Mouse (Mus musculus): ENCODE results near the gene Haspin.
A peak's percentile ranks its signal among the peaks of the same experiment; 100 is the strongest.

Gene Haspin

GRCm38 (mm10) chr11:73137591-73138501 lies at the start of gene Haspin:
TSS of gene Haspin (minus strand) at chr11:73138294.
- peak; percentile 72 for DNase-seq (ENCODE audit: extremely low spot score, low read depth, low spot score)

- DNase-seq (ENCODE audit: extremely low spot score, low read depth, low spot score), result no peak
These were observed 49.1 kb upstream of the Haspin start for GRCm38 (mm10) chr11:73187231-73187630.

- no peak for DNase-seq (ENCODE audit: extremely low spot score, low read depth, low spot score)
These were observed 48.0 kb upstream of the Haspin start for GRCm38 (mm10) chr11:73185872-73186615.

GRCm38 (mm10) chr11:73177895-73178294 lies 39.8 kb upstream of the Haspin start:
- DNase-seq (ENCODE audit: extremely low spot score, low read depth, low spot score), result no peak

- no peak for DNase-seq (ENCODE audit: extremely low spot score, low read depth, low spot score)
These were observed 39.4 kb upstream of the Haspin start for GRCm38 (mm10) chr11:73177509-73177875.

- DNase-seq (ENCODE audit: extremely low spot score, low read depth, low spot score), result peak; percentile 92
These were observed 38.8 kb upstream of the Haspin start, which contains the start of the genes Emc6 and Tax1bp3 for GRCm38 (mm10) chr11:73176608-73177508. TSS of gene Emc6 (minus strand) at chr11:73177037. TSS of gene Tax1bp3 (plus strand) at chr11:73177083.

- DNase-seq (ENCODE audit: extremely low spot score, low read depth, low spot score), result no peak
These were observed 38.1 kb upstream of the Haspin start for GRCm38 (mm10) chr11:73176186-73176585.

GRCm38 (mm10) chr11:73175612-73176011 lies 37.5 kb upstream of the Haspin start:
- DNase-seq (ENCODE audit: extremely low spot score, low read depth, low spot score), result no peak

- no peak for DNase-seq (ENCODE audit: extremely low spot score, low read depth, low spot score)
These were observed 34.1 kb upstream of the Haspin start for GRCm38 (mm10) chr11:73172186-73172585.

- DNase-seq (ENCODE audit: extremely low spot score, low read depth, low spot score), result no peak
These were observed 31.1 kb upstream of the Haspin start for GRCm38 (mm10) chr11:73169231-73169630.

GRCm38 (mm10) chr11:73168576-73168975 lies 30.5 kb upstream of the Haspin start:
- DNase-seq (ENCODE audit: extremely low spot score, low read depth, low spot score), result no peak

- no peak for DNase-seq (ENCODE audit: extremely low spot score, low read depth, low spot score)
These were observed 30.0 kb upstream of the Haspin start for GRCm38 (mm10) chr11:73168071-73168470.

- DNase-seq (ENCODE audit: extremely low spot score, low read depth, low spot score), result no peak
These were observed 24.2 kb upstream of the Haspin start for GRCm38 (mm10) chr11:73162284-73162683.

GRCm38 (mm10) chr11:73161616-73162015 lies 23.5 kb upstream of the Haspin start:
- no peak for DNase-seq (ENCODE audit: extremely low spot score, low read depth, low spot score)

- DNase-seq (ENCODE audit: extremely low spot score, low read depth, low spot score), result no peak
These were observed 22.7 kb upstream of the Haspin start for GRCm38 (mm10) chr11:73160811-73161200.

GRCm38 (mm10) chr11:73159957-73160810 lies 22.1 kb upstream of the Haspin start, which contains the start of gene P2rx5:
TSS of gene P2rx5 (plus strand) at chr11:73160421.
- no peak for DNase-seq (ENCODE audit: extremely low spot score, low read depth, low spot score)

- DNase-seq (ENCODE audit: extremely low spot score, low read depth, low spot score), result no peak
These were observed 17.0 kb upstream of the Haspin start for GRCm38 (mm10) chr11:73155071-73155470.

GRCm38 (mm10) chr11:73148209-73148608 lies 10.1 kb upstream of the Haspin start:
- DNase-seq (ENCODE audit: extremely low spot score, low read depth, low spot score), result no peak

- no peak for DNase-seq (ENCODE audit: extremely low spot score, low read depth, low spot score)
These were observed 8.9 kb upstream of the Haspin start for GRCm38 (mm10) chr11:73146975-73147365.
